Mouse (Mus musculus) liver, embryonic 15.5 days (tissue): ENCODE results near the gene Gramd1b. TPM values are rescaled to one million over a fixed set of nuclear protein-coding genes. Genes with fewer than 3 reads are reported as not detected.

Experiments used
- ATAC-seq: fragments of 200-750 bp; cut with Nextera tagmentation; 2 replicates; pipeline ENCODE4 v1.8.0; 2017; ENCODE audit warnings: moderate number of reproducible peaks, mild to moderate bottlenecking, moderate library complexity; ENCODE audit not compliant: insufficient read depth
- H3K27ac ChIP-seq: fragments of 300-500 bp; sonication (generic); replicated peaks from 2 replicates; pipeline ENCODE4 v1.5.1; 2015; ENCODE audit warnings: mild to moderate bottlenecking, inconsistent platforms
- H3K27me3 ChIP-seq: fragments of 300-500 bp; sonication (generic); 2 replicates; pipeline ENCODE4 v1.6.1; 2015; ENCODE audit warnings: mild to moderate bottlenecking, inconsistent platforms
- H3K36me3 ChIP-seq: fragments of 300-500 bp; sonication (generic); replicated peaks from 2 replicates; pipeline ENCODE4 v1.6.1; 2015; ENCODE audit warnings: moderate library complexity, mild to moderate bottlenecking, inconsistent platforms
- H3K4me1 ChIP-seq: fragments of 300-500 bp; sonication (generic); replicated peaks from 2 replicates; pipeline ENCODE4 v1.6.1; 2015; ENCODE audit warnings: inconsistent platforms
- H3K4me2 ChIP-seq: fragments of 300-500 bp; sonication (generic); 2 replicates; pipeline ENCODE4 v1.6.1; 2015; ENCODE audit warnings: moderate library complexity, mild to moderate bottlenecking, inconsistent platforms
- H3K4me3 ChIP-seq: fragments of 300-500 bp; sonication (generic); replicated peaks from 2 replicates; pipeline ENCODE4 v1.5.1; 2015; ENCODE audit warnings: mild to moderate bottlenecking, inconsistent platforms
- H3K9ac ChIP-seq: fragments of 300-500 bp; sonication (generic); 2 replicates; pipeline ENCODE4 v1.6.1; 2015; ENCODE audit warnings: moderate library complexity, mild to moderate bottlenecking, inconsistent platforms
- H3K9me3 ChIP-seq: fragments of 300-500 bp; sonication (generic); replicated peaks from 2 replicates; pipeline ENCODE4 v1.6.1; 2016; ENCODE audit warnings: inconsistent platforms
- WGBS: fragments of 180-500 bp; shearing (Covaris S2); methylation state at CpG from one replicate; pipeline ENCODE4 v1.1.7; 2015; ENCODE audit warnings: mixed read lengths; ENCODE audit not compliant: insufficient replicate concordance; 5-methylcytosine and 5-hydroxymethylcytosine counted together
- polyA plus RNA-seq: library from polyadenylated mRNA; unstranded; fragments of >200 nt; fragmentation: Nextera tagmentation; extraction: Ambion mirVana; gene quantifications from 2 replicates; pipeline ENCODE4 v1.2.1, GENCODE M21; 2015

The Gramd1b gene
- polyA plus RNA-seq, 1 experiment from 2014 or later = 1.2 TPM

GRCm38 (mm10) chr9:40420652-40421335 is 110.4 kb downstream of the Gramd1b start:
- H3K9ac ChIP-seq = no peak overlapping the region
- H3K36me3 ChIP-seq = no peaks in the 10 kb centered on the region
- H3K27ac ChIP-seq = no peak overlapping the region
- H3K4me3 ChIP-seq = no peak overlapping the region
- ATAC-seq = no peak
- H3K9me3 ChIP-seq = no peaks in the 10 kb centered on the region
- 69% methylated on average over 15 of the region's 15 CpGs for WGBS
- H3K27me3 ChIP-seq = no peaks in the 10 kb centered on the region
- no peaks in the 10 kb centered on the region for H3K4me1 ChIP-seq
- no peak overlapping the region for H3K4me2 ChIP-seq

GRCm38 (mm10) chr9:40418803-40419202 is 112.4 kb downstream of the Gramd1b start:
- WGBS = 72% methylated on average over 5 of the region's 5 CpGs
- no peaks in the 10 kb centered on the region; the same call in 1 of the 2 replicates for H3K4me1 ChIP-seq
- no peak overlapping the region for H3K4me2 ChIP-seq

GRCm38 (mm10) chr9:40416150-40416549 is 115.0 kb downstream of the Gramd1b start:
- H3K27me3 ChIP-seq = no peaks in the 10 kb centered on the region
- no peak overlapping the region for H3K4me2 ChIP-seq
- H3K27ac ChIP-seq = no peak overlapping the region
- no peak overlapping the region for H3K9ac ChIP-seq
- no peaks in the 10 kb centered on the region for H3K36me3 ChIP-seq
- no peaks in the 10 kb centered on the region for H3K9me3 ChIP-seq
- H3K4me3 ChIP-seq = no peak overlapping the region
- H3K4me1 ChIP-seq = no peaks in the 10 kb centered on the region; the same call in 1 of the 2 replicates
- 77% methylated on average over 7 of the region's 7 CpGs for WGBS
- no peak for ATAC-seq

More at GRCm38 (mm10) chr9:40418803-40419202, 112.4 kb downstream of the Gramd1b start:
- no peak overlapping the region for H3K9ac ChIP-seq
- H3K27ac ChIP-seq = no peak overlapping the region
- no peaks in the 10 kb centered on the region for H3K36me3 ChIP-seq
- no peak for ATAC-seq
- no peaks in the 10 kb centered on the region for H3K27me3 ChIP-seq
- no peak overlapping the region for H3K4me3 ChIP-seq
- H3K9me3 ChIP-seq = no peaks in the 10 kb centered on the region

GRCm38 (mm10) chr9:40414904-40415766 is 116.0 kb downstream of the Gramd1b start:
- 26% methylated on average over 18 of the region's 18 CpGs for WGBS
- peak; percentile 54; the same call in 1 of the 2 replicates for ATAC-seq
- no peak overlapping the region for H3K27ac ChIP-seq
- H3K9ac ChIP-seq = peak overlapping the region; percentile 51
- no peaks in the 10 kb centered on the region for H3K9me3 ChIP-seq
- H3K27me3 ChIP-seq = no peaks in the 10 kb centered on the region
- no peaks in the 10 kb centered on the region for H3K36me3 ChIP-seq
- no peaks in the 10 kb centered on the region; the same call in 1 of the 2 replicates for H3K4me1 ChIP-seq
- H3K4me3 ChIP-seq = peak overlapping the region; percentile 58
- peak overlapping the region; percentile 76 for H3K4me2 ChIP-seq

- Histone ChIP-seq H3K9ac (peak overlapping the region; percentile 51), H3K27ac (no peak overlapping the region), H3K4me2 (peak overlapping the region; percentile 76), H3K4me1 (no peaks in the 10 kb centered on the region; the same call in 1 of the 2 replicates), H3K4me3 (peak overlapping the region; percentile 58), H3K9me3 (no peaks in the 10 kb centered on the region), H3K27me3 (no peaks in the 10 kb centered on the region), H3K36me3 (no peaks in the 10 kb centered on the region)
- 3% methylated on average over 15 of the region's 15 CpGs for WGBS
- ATAC-seq = peak; percentile 31
These were observed 116.7 kb downstream of the Gramd1b start for GRCm38 (mm10) chr9:40414498-40414903.

GRCm38 (mm10) chr9:40413601-40414000 is 117.6 kb downstream of the Gramd1b start:
- Histone ChIP-seq H3K36me3 (no peaks in the 10 kb centered on the region), H3K4me1 (no peaks in the 10 kb centered on the region; the same call in 1 of the 2 replicates), H3K9ac (no peak overlapping the region), H3K9me3 (no peaks in the 10 kb centered on the region), H3K4me3 (no peak overlapping the region), H3K4me2 (no peak overlapping the region), H3K27ac (no peak overlapping the region), H3K27me3 (no peaks in the 10 kb centered on the region)
- WGBS = 54% methylated on average over 4 of the region's 4 CpGs
- ATAC-seq = no peak

GRCm38 (mm10) chr9:40412931-40413330 is 118.3 kb downstream of the Gramd1b start:
- H3K9me3 ChIP-seq = no peaks in the 10 kb centered on the region
- H3K9ac ChIP-seq = no peak overlapping the region
- no peaks in the 10 kb centered on the region; the same call in 1 of the 2 replicates for H3K4me1 ChIP-seq
- no peaks in the 10 kb centered on the region for H3K27me3 ChIP-seq
- H3K4me3 ChIP-seq = no peak overlapping the region
- no peak overlapping the region for H3K4me2 ChIP-seq
- H3K36me3 ChIP-seq = no peaks in the 10 kb centered on the region
- no peak overlapping the region for H3K27ac ChIP-seq
- 83% methylated on average over 14 of the region's 14 CpGs for WGBS
- no peak for ATAC-seq

- WGBS = 58% methylated on average over 4 of the region's 4 CpGs
- no peak overlapping the region for H3K9ac ChIP-seq
- H3K36me3 ChIP-seq = no peaks in the 10 kb centered on the region
- H3K4me1 ChIP-seq = no peaks in the 10 kb centered on the region; the same call in 1 of the 2 replicates
- no peak overlapping the region for H3K4me3 ChIP-seq
- H3K4me2 ChIP-seq = no peak overlapping the region
- no peak for ATAC-seq
- H3K27ac ChIP-seq = no peak overlapping the region
- H3K9me3 ChIP-seq = no peaks in the 10 kb centered on the region
- no peaks in the 10 kb centered on the region for H3K27me3 ChIP-seq
These were observed 118.9 kb downstream of the Gramd1b start for GRCm38 (mm10) chr9:40412246-40412645.

GRCm38 (mm10) chr9:40410895-40411294 is 120.3 kb downstream of the Gramd1b start:
- ATAC-seq = no peak
- no peak overlapping the region for H3K9ac ChIP-seq
- no peaks in the 10 kb centered on the region for H3K27me3 ChIP-seq
- no peak overlapping the region for H3K4me2 ChIP-seq
- no peak overlapping the region for H3K4me3 ChIP-seq
- H3K36me3 ChIP-seq = no peaks in the 10 kb centered on the region
- H3K4me1 ChIP-seq = no peaks in the 10 kb centered on the region; the same call in 1 of the 2 replicates
- 80% methylated on average over 3 of the region's 3 CpGs for WGBS
- no peak overlapping the region for H3K27ac ChIP-seq
- no peaks in the 10 kb centered on the region for H3K9me3 ChIP-seq

- 51% methylated on average over 2 of the region's 2 CpGs for WGBS
- H3K27me3 ChIP-seq = no peaks in the 10 kb centered on the region
- no peak overlapping the region for H3K4me2 ChIP-seq
- H3K36me3 ChIP-seq = no peaks in the 10 kb centered on the region
- H3K4me1 ChIP-seq = no peaks in the 10 kb centered on the region
- ATAC-seq = no peak
- H3K27ac ChIP-seq = no peak overlapping the region
- H3K4me3 ChIP-seq = no peak overlapping the region
- no peaks in the 10 kb centered on the region for H3K9me3 ChIP-seq
- no peak overlapping the region for H3K9ac ChIP-seq
These were observed 122.1 kb downstream of the Gramd1b start for GRCm38 (mm10) chr9:40409071-40409470.

GRCm38 (mm10) chr9:40408415-40408814 is 122.8 kb downstream of the Gramd1b start:
- no peak overlapping the region for H3K27ac ChIP-seq
- H3K4me1 ChIP-seq = no peaks in the 10 kb centered on the region
- ATAC-seq = no peak
- no peak overlapping the region for H3K9ac ChIP-seq
- H3K9me3 ChIP-seq = no peaks in the 10 kb centered on the region
- no peak overlapping the region for H3K4me2 ChIP-seq
- whole genome bisulfite sequencing = 35% methylated on average over 3 of the region's 3 CpGs
- H3K27me3 ChIP-seq = no peaks in the 10 kb centered on the region
- no peak overlapping the region for H3K4me3 ChIP-seq
- no peaks in the 10 kb centered on the region for H3K36me3 ChIP-seq
